Mouse (Mus musculus): ENCODE data around the gene Faf1. TPM values are rescaled to one million over a fixed set of nuclear protein-coding genes. Genes with fewer than 3 reads are reported as not detected.

Gene Faf1
- 97.5 TPM for polyA plus RNA-seq (2014; fragmentation: Illumina TruSeq; extraction: RNeasy Lipid Tissue Mini Kit (QIAGEN cat#74804); ENCODE audit: low replicate concordance)

DNA sequence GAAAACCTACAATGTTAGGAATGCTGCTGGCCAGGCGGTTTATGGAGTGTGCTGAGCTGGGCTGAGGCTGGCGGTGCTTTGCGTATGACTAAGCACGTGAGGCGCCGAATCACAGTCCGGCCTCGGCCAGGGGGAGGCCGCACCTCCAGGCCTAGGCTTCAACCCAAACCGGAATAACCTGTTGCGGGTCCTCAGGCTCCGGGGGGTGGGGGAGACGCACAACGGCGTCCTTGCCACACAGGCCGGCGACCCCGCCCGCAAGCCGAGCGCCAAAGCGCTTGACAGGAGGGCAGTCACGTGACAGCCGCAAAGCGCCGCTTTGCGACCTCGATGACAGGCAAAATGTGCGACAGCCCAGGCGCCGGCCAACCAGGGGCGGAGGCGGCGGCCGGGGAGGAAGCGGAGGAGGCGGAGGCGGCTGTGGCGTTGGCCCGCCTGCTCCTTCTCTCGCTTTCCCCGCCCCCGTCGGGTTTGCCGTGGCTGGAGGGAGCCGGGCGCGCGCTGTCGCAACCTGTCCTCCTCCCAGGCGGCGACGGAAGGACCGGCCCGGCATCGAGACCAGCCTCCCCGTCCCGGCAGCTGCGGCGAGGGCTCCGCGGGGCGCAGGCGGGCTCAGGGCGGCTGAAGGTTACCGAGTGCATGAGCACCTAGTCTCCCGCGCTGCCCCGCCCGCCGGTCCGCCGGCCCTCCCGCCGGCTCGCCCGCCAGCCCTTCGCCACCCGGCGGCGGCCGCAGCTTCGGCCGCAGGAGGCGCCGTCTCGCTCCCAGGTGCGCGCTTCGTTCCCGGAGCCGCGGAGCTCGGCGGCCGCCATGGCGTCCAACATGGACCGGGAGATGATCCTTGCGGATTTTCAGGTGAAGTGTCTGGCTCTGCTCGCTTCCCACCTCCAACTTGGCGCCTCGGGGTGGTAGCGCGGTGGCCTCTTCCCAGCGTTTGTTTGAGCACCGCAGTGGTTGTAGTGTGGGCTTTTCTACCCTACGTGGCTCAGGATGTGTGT is at the start of gene Faf1:
Gene Faf1, plus strand, starts transcription at position 371 of the 998 bp plus-strand sequence.

DNA sequence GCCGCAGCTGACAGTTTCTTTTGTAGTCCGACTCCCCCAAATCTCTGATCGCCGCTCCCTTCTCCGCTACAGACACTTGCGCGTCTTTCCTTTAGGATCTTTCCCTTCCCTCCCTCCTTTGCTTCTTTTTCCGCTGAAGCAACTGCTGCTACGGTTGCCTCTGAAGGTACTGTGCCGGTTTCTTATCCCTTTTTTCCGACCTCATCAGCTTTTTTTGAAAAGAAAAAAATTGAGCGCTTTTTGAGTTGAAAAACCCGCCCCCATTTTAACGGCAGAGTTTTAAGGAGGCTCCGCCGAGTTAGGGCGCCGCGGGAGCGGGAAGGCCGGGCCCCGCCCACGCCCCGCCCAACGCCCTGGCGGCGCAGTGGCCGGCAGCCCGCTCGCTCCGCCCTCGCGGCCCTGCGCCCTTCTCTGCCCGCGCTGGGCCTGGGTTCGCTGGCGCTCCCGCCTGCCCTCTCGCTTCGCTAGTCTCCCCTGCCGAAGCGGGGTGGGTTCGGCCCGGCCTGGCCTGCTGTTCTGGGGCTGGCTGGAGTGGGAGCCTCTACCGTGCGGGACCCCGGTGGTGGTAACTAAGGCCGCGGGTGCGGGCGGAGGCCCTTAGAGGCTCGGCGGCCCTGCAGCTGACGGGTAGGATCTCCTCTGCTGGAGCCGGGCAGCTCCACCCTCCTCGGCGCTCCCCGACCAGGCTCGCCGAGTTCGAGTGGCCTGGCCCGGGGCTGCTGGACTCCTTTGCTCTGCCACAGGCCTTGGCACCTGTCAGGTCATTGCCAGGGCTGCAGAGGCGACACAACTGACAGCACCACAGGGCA is 9.7 kb upstream of the Faf1 start, which contains the start of gene Cdkn2c:
Gene Cdkn2c, minus strand, starts transcription at position 729 of the 809 bp plus-strand sequence.

DNA sequence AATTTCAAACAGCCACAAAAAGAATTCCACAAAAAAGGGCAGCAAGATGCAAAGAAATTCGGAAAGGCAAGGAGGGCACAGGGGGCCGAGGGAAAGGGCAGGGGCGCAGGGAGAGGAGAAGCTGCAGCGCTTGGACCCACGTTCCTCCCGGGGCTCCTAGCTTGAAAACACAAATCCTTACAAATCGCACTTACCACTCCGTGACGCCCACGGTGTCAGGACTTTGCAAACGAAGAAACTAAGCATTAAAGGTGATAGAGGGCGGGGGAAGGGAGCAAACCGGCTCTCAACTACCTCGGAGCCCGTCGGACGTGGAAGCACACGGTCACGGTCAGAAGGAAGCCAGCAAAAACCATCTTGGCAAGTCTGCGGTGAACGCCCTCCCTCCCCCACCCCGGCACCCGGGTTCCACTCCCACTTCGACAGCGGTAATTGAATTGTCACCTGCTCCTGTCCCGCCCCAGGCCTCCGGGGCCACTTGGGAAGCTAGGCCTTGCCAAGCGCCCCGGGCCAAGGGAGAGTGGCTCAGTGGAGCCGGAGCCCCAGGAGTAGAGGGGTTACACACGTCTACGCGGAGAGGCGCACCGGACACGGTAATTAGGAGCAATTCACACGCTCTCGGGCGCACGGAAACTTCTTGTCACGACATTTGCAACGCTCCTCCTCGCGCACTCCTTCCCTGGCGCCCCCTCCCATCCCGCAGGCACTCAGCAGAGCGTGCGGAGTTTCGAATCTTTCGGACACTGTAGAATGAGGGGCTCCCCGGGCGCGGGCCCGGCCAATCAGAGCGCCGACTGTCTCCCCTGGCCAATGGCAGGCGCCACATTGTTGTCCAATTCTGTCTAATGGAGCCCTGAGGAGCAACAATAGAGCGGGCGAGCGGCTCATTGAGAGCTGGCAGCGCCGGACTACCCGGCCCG is 301.0 kb downstream of the Faf1 start, which contains the start of gene Dmrta2:
Gene Dmrta2, plus strand, starts transcription at position 906 of the 920 bp plus-strand sequence.

Other genes with a start within 250 kb of the Faf1 start
- gene Rnf11, start 191.9 kb upstream of the Faf1 start, polyA plus RNA-seq (2014; fragmentation: Illumina TruSeq; extraction: RNeasy Lipid Tissue Mini Kit (QIAGEN cat#74804); ENCODE audit: low replicate concordance), result 194 TPM
- not detected for gene 4930522H14Rik, start 145.3 kb upstream of the Faf1 start, polyA plus RNA-seq (2014; fragmentation: Illumina TruSeq; extraction: RNeasy Lipid Tissue Mini Kit (QIAGEN cat#74804); ENCODE audit: low replicate concordance)
- gene Cdkn2c, start 9.4 kb upstream of the Faf1 start, polyA plus RNA-seq (2014; fragmentation: Illumina TruSeq; extraction: RNeasy Lipid Tissue Mini Kit (QIAGEN cat#74804); ENCODE audit: low replicate concordance), result 9.8 TPM